Mouse (Mus musculus): ENCODE measurements around the gene Gm15517.

- TF ChIP-seq CTCF (IDR thresholded peaks at IDR 0.05; ENCODE audit: extremely low read depth, insufficient read depth, insufficient read length, insufficient replicate concordance) (no peak), POLR2A (IDR thresholded peaks at IDR 0.05; ENCODE audit: low read depth, low read length) (no peak)
Measured at GRCm38 (mm10) chr7:44287760-44288159, 26.5 kb downstream of the Gm15517 start.

Measured in spleen, adult 2 months (tissue).